Comparison of ENCODE assay signal across 11 mouse cellular contexts in the genomic region with DNA sequence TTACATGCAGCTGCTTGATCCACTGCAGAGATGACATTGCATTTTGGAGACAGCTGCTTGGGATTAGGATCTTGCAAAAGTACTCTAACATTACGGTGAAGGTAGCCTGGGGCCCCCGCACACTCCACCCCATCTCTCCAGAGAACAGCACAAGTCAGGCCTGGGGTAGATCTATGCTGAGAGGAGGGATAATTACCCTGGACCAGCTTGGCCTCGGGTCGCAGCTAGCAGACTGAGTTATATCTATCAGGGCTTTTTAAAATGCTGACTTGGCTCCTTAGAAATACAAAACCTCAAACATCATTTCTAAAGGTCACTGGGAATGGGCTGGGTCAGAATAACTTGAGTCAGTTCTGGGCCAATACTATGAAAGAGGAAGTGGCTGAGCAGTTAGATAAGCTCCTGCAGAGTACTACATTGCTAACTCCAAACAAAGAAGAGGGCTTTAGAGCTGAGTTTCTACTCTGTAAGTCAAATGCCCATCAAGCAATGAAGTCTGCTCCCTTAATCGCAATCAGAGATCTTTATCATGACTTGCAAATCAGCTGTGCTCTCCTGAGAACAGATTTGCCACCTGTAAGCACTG. TPM values are rescaled to one million over a fixed set of nuclear protein-coding genes. Genes with fewer than 3 reads are reported as not detected.
DNase-seq lines count a peak whose midpoint lies in the region; ATAC-seq lines count a peak whose summit lies in the region.
"Had no signal": no experiment of that assay in that cellular context is flagged by ENCODE, and none has a peak within 500 bp of the region (broad histone marks: within the 10 kb centered on the region; RNA-seq: fewer than 3 reads in every experiment).

No protein-coding gene starts in this region.

- H3K4me1 ChIP-seq in heart, embryonic 10.5 days = 0 out of 2 replicates have a peak, but pooled peaks cover 3% of the 10 kb centered on the region
- H3K4me1 ChIP-seq in embryonic facial prominence, embryonic 12.5 days = peaks cover 21% of the 10 kb centered on the region
- no peaks in the 10 kb centered on the region for H3K4me1 ChIP-seq in liver, embryonic 16.5 days (ENCODE audit: control insufficient read depth, low read depth, low read length)
- no peaks in the 10 kb centered on the region for H3K4me1 ChIP-seq in forebrain, embryonic 15.5 days

- no peak overlapping the region for H3K9ac ChIP-seq in embryonic facial prominence, embryonic 12.5 days
- no peak overlapping the region for H3K9ac ChIP-seq in liver, embryonic 16.5 days (ENCODE audit: low read depth, low read length)
- no peak overlapping the region for H3K9ac ChIP-seq in forebrain, embryonic 15.5 days (replicated peaks)

- H3K9me3 ChIP-seq in heart, embryonic 10.5 days = no peaks in the 10 kb centered on the region
- H3K9me3 ChIP-seq in embryonic facial prominence, embryonic 12.5 days = no peaks in the 10 kb centered on the region
- H3K9me3 ChIP-seq in liver, embryonic 16.5 days (replicated peaks; ENCODE audit: control insufficient read depth, low read length) = no peaks in the 10 kb centered on the region
- no peaks in the 10 kb centered on the region for H3K9me3 ChIP-seq in forebrain, embryonic 15.5 days

- DNase-seq in heart, adult 11 months = peak; percentile 80
- no peak for DNase-seq in heart, embryonic 10.5 days (ENCODE audit: low spot score)
- DNase-seq in layer of hippocampus, adult 11-12 months (ENCODE audit: low spot score) = no peak
- DNase-seq in layer of hippocampus, adult 18-20 months (ENCODE audit: low spot score in 2 of 2) = no peak
- DNase-seq: adrenal gland, postnatal 14 days; cerebellum, adult 9-11 months; lung, adult 18-20 months had no signal

- peak; percentile 71 for ATAC-seq in CD4-positive, CD25-positive, alpha-beta regulatory T cell, adult 4 months
- peak; percentile 90 for ATAC-seq in embryonic facial prominence, embryonic 12.5 days (ENCODE audit: insufficient number of reproducible peaks, insufficient read depth, low FRiP score, low TSS enrichment)
- ATAC-seq in liver, embryonic 16.5 days (ENCODE audit: low read depth) = peak; percentile 68
- no peak for ATAC-seq in forebrain, embryonic 15.5 days (replicated peaks)

- H3K4me3 ChIP-seq in heart, embryonic 10.5 days = no peak overlapping the region
- no peak overlapping the region for H3K4me3 ChIP-seq in embryonic facial prominence, embryonic 12.5 days
- no peak overlapping the region for H3K4me3 ChIP-seq in liver, embryonic 16.5 days (ENCODE audit: low read depth, low read length)
- H3K4me3 ChIP-seq in forebrain, embryonic 15.5 days = no peak overlapping the region

- no peaks in the 10 kb centered on the region for H3K27me3 ChIP-seq in heart, embryonic 10.5 days (ENCODE audit: insufficient read depth, poor library complexity, severe bottlenecking)
- H3K27me3 ChIP-seq in embryonic facial prominence, embryonic 12.5 days = no peaks in the 10 kb centered on the region
- H3K27me3 ChIP-seq in liver, embryonic 16.5 days (ENCODE audit: control insufficient read depth, insufficient read depth, low read depth, low read length) = no peaks in the 10 kb centered on the region
- no peaks in the 10 kb centered on the region for H3K27me3 ChIP-seq in forebrain, embryonic 15.5 days

- WGBS in heart, embryonic 10.5 days = 56% methylated on average over 5 of the region's 5 CpGs
- 21% methylated on average over 5 of the region's 5 CpGs for WGBS in embryonic facial prominence, embryonic 12.5 days
- 17% methylated on average over 5 of the region's 5 CpGs for WGBS in liver, embryonic 16.5 days (ENCODE audit: insufficient replicate concordance)
- WGBS in forebrain, embryonic 15.5 days = 87% methylated on average over 5 of the region's 5 CpGs

- H3K4me2 ChIP-seq in embryonic facial prominence, embryonic 12.5 days (replicated peaks) = no peak overlapping the region
- H3K4me2 ChIP-seq in liver, embryonic 16.5 days (ENCODE audit: low read depth, low read length) = no peak overlapping the region
- H3K4me2 ChIP-seq in forebrain, embryonic 15.5 days (replicated peaks) = no peak overlapping the region

- H3K27ac ChIP-seq in heart, embryonic 10.5 days = no peak overlapping the region
- peak overlapping the region; percentile 30; the same call in 1 of the 2 replicates for H3K27ac ChIP-seq in embryonic facial prominence, embryonic 12.5 days
- H3K27ac ChIP-seq in liver, embryonic 16.5 days (ENCODE audit: low read length) = no peak overlapping the region
- H3K27ac ChIP-seq in forebrain, embryonic 15.5 days (replicated peaks) = no peak overlapping the region

- H3K36me3 ChIP-seq in heart, embryonic 10.5 days = peaks cover 25% of the 10 kb centered on the region
- peaks cover 20% of the 10 kb centered on the region for H3K36me3 ChIP-seq in embryonic facial prominence, embryonic 12.5 days
- peaks cover 10% of the 10 kb centered on the region for H3K36me3 ChIP-seq in liver, embryonic 16.5 days (ENCODE audit: control insufficient read depth, insufficient read depth)
- H3K36me3 ChIP-seq in forebrain, embryonic 15.5 days = peaks cover 30% of the 10 kb centered on the region

RNA-seq across cellular contexts. Expression of a gene that starts 19.9 kb away (rescaled TPM):
- 14.2 and 15.3 TPM in 2 replicates for polyA plus RNA-seq in heart, embryonic 10.5 days (2016; fragmentation: Nextera tagmentation; extraction: Ambion mirVana)
- 10 to 100 TPM; 10.7 to 15.8 TPM for polyA plus RNA-seq in CD4-positive, CD25-positive, alpha-beta regulatory T cell, adult 4 months (2017; shearing (Covaris generic))
- polyA plus RNA-seq in embryonic facial prominence, embryonic 12.5 days (2016; fragmentation: Nextera tagmentation; extraction: Ambion mirVana) = 39.0 and 40.6 TPM in 2 replicates
- 4.0 and 4.3 TPM in 2 replicates for polyA plus RNA-seq in liver, embryonic 16.5 days (2015; fragmentation: Nextera tagmentation; extraction: Ambion mirVana)
- total RNA-seq in layer of hippocampus, adult 18-20 months (2021) = 10 to 100 TPM; 12.0 to 13.8 TPM
- polyA plus RNA-seq in forebrain, embryonic 15.5 days (2015; fragmentation: Nextera tagmentation; extraction: Ambion mirVana) = 24.8 and 27.1 TPM in 2 replicates
